36 mouse cellular contexts compared by ENCODE assay signal in the genomic region with DNA sequence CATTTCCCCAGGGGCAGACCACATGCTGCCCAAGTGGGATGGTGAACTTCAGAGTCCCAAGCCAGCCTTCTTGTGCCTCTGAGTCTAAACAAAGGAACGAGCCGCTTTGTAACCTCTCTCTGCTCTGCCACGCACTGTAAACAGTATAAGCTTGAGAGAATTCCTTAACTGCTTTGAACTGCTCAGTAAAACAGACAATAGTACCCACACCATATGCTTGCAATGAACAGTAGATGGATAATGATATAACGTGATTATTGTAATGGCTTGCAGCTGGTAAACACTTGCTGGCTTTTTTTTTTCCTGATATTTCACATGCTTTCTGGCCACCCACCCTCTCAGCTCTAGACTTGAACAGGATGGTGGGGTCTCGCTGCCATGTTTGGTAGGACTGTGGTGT. TPM values are rescaled to one million over a fixed set of nuclear protein-coding genes. Genes with fewer than 3 reads are reported as not detected.
"Had no signal": no experiment of that assay in that cellular context is flagged by ENCODE, and none has a peak within 500 bp of the region (broad histone marks: within the 10 kb centered on the region; RNA-seq: fewer than 3 reads in every experiment).

No protein-coding gene starts in this region.

- H3K9ac ChIP-seq: embryonic facial prominence, embryonic 12.5 days; embryonic facial prominence, embryonic 15.5 days; forebrain, embryonic 12.5 days; forebrain, embryonic 13.5 days; forebrain, embryonic 15.5 days; forebrain, postnatal 0 days had no signal

- H3K36me3 ChIP-seq: embryonic facial prominence, embryonic 12.5 days; embryonic facial prominence, embryonic 15.5 days; forebrain, embryonic 10.5 days; forebrain, embryonic 12.5 days; forebrain, embryonic 15.5 days; heart, embryonic 10.5 days had no signal

- DNase-seq: cerebellum, adult 18-20 months; cerebellum, adult 2 months; cerebellum, adult 8-10 months; cerebellum, adult 9-10 months; cerebellum, postnatal 10 days; cerebellum, postnatal 14 days; cerebellum, postnatal 25 days; cerebellum, postnatal 36 days; embryo, embryonic 11 days; forebrain, postnatal 0 days; gastrocnemius, adult 2 months; gastrocnemius, postnatal 10 days; gastrocnemius, postnatal 14 days; gastrocnemius, postnatal 25 days; gastrocnemius, postnatal 36 days; heart, adult 11 months; heart, adult 18-20 months; heart, adult 2 months had no signal

- H3K4me3 ChIP-seq: embryonic facial prominence, embryonic 12.5 days; embryonic facial prominence, embryonic 15.5 days; erythroblast, embryonic 14.5 days; forebrain, embryonic 10.5 days; forebrain, embryonic 12.5 days; forebrain, embryonic 13.5 days; forebrain, embryonic 15.5 days; gastrocnemius, adult 2 months; heart, adult 2 months; heart, embryonic 10.5 days had no signal

- ATAC-seq: forebrain, embryonic 13.5 days; forebrain, embryonic 14.5 days; forebrain, embryonic 15.5 days; forebrain, embryonic 16.5 days; forebrain, postnatal 0 days had no signal

- H3K9me3 ChIP-seq: embryonic facial prominence, embryonic 12.5 days; embryonic facial prominence, embryonic 15.5 days; forebrain, embryonic 10.5 days; forebrain, embryonic 12.5 days; forebrain, embryonic 13.5 days; forebrain, embryonic 15.5 days; heart, embryonic 10.5 days had no signal

- H3K4me2 ChIP-seq: embryonic facial prominence, embryonic 12.5 days; embryonic facial prominence, embryonic 15.5 days; forebrain, embryonic 12.5 days; forebrain, embryonic 13.5 days; forebrain, embryonic 15.5 days had no signal

- H3K27ac ChIP-seq: embryonic facial prominence, embryonic 12.5 days; embryonic facial prominence, embryonic 15.5 days; forebrain, embryonic 10.5 days; forebrain, embryonic 12.5 days; forebrain, embryonic 13.5 days; forebrain, embryonic 15.5 days; gastrocnemius, adult 2 months; heart, adult 2 months; heart, embryonic 10.5 days had no signal

- H3K4me1 ChIP-seq: forebrain, embryonic 12.5 days; forebrain, embryonic 13.5 days; forebrain, embryonic 15.5 days had no signal

- H3K27me3 ChIP-seq: embryonic facial prominence, embryonic 12.5 days; embryonic facial prominence, embryonic 15.5 days; forebrain, embryonic 12.5 days; forebrain, embryonic 13.5 days; forebrain, embryonic 15.5 days had no signal

RNA-seq across cellular contexts. Expression of a gene that starts 5.2 kb away (rescaled TPM):
- total RNA-seq: common myeloid progenitor, adult 5-6 weeks; gastrocnemius, adult 18-20 months; gastrocnemius, adult 2 months; gastrocnemius, adult 8-10 months; gastrocnemius, postnatal 10 days; gastrocnemius, postnatal 14 days; gastrocnemius, postnatal 25 days; gastrocnemius, postnatal 36 days; gastrocnemius, postnatal 4 days; granulocyte monocyte progenitor cell, adult 5-6 weeks; heart, adult 18-20 months; heart, adult 2 months; heart, adult 8-10 months had no signal
- polyA plus RNA-seq: erythroblast, embryonic 14.5 days; frontal cortex, adult 2 months; heart, adult 2 months had no signal

RNA-seq across cellular contexts. Expression of a gene that starts 11.9 kb away (rescaled TPM):
- total RNA-seq: common myeloid progenitor, adult 5-6 weeks; gastrocnemius, adult 18-20 months; gastrocnemius, adult 2 months; gastrocnemius, postnatal 10 days; gastrocnemius, postnatal 14 days; gastrocnemius, postnatal 25 days; gastrocnemius, postnatal 36 days; granulocyte monocyte progenitor cell, adult 5-6 weeks; heart, adult 18-20 months; heart, adult 2 months had no signal
- polyA plus RNA-seq: cerebellum, adult 2 months; cortical plate, adult 2 months; erythroblast, embryonic 14.5 days; forebrain, embryonic 16.5 days; frontal cortex, adult 2 months; heart, adult 2 months had no signal
